Mouse (Mus musculus) lung, postnatal 0 days (tissue): ENCODE data around the gene A530016L24Rik.

Experiments used
- CTCF ChIP-seq: IDR thresholded peaks from 2 replicates; pipeline ENCODE4 v1.5.1; 2016; ENCODE audit warnings: antibody characterized with exemption, mild to moderate bottlenecking
- EP300 ChIP-seq: IDR thresholded peaks from 2 replicates; pipeline ENCODE4 v1.6.1; 2016; ENCODE audit warnings: antibody characterized with exemption, mild to moderate bottlenecking, control low read depth

DNA sequence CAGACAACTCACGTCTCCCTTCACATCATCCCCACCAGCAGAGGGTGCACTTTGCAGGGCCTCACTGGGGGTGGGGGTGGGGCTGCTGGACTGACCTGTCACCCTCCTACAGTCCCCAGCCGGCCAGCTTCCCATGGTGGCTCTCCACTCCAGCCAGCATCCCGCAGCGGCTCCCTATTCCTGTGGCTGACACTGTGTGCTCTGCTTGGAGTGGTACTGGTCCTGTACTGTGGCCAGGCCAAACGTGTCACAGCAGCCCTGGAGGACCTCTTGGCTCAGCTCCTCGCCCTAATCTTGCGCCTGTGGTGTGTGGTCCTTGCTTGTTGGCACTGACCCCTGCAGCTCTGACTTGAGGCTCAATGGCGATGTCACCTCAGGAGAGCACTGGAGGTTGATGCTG, 8.5 kb downstream of the A530016L24Rik start:
- TF ChIP-seq CTCF (no peak), EP300 (no peak)
